Mouse (Mus musculus): Measurements from ENCODE around the gene Ccdc91.

- TF ChIP-seq CTCF (IDR thresholded peaks at IDR 0.05; ENCODE audit: control insufficient read depth, insufficient read depth, insufficient replicate concordance, low read depth, low read length) (no peak), POLR2A (IDR thresholded peaks at IDR 0.05; ENCODE audit: control insufficient read depth, low read depth, low read length) (no peak)
These were observed 25.8 kb downstream of the Ccdc91 start for GRCm38 (mm10) chr6:147501439-147501838.
